Mouse (Mus musculus) adrenal gland, postnatal 25 days (tissue): Measurements from ENCODE around the gene Gja5. TPM values are rescaled to one million over a fixed set of nuclear protein-coding genes. Genes with fewer than 3 reads are reported as not detected.

Experiments
- DNase-seq: peaks from one replicate; pipeline ENCODE4 v3.0.0; 2021; ENCODE audit warnings: mixed read lengths
- total RNA-seq: library from RNA; stranded (reverse); gene quantifications from 2 replicates; pipeline ENCODE4 v1.2.3, GENCODE M21; 2021

Gene Gja5
- total RNA-seq, 1 experiment from 2014 or later: 1.2 TPM

DNA sequence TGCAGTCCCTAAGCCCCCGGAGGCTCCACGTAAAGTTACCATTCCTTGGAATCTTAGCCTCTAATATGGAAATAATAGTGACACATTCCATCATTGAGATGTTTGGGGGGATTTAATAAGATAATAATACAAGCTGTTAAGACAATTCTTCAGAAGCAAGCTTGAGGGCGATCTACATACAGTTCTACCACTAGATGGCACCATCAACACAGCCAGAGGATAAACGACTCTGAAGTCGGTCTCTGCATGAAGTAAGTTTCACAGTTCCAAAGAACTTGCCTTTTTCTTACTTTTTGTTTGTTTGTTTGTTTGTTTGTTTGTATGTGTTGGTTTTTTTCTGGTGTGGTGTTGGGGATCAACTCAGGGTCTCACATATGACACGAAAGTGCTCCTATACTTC is 31.7 kb downstream of the Gja5 start:
- no peak for DNase-seq

DNA sequence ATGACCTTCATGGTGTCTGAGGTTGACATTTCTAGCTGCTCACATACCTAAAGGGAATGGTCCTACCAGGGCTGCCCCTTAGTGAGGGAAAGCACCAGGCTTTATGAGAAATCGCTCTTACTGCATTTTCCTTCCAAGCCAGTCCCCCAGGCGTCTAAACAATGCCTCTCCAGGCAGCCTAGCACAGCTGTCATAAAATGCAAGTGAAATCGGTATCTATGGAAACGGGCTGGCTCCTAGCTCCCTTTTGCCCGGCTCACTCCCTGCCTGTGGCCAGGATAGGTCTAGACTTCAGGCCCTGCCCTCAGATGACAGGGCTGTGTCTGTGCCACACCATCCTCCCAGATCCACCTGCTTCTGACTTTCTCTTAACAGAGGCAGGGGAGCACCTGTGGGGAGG is 33.1 kb downstream of the Gja5 start:
- DNase-seq: no peak

- DNase-seq: peak; percentile 86
Observed at GRCm38 (mm10) chr3:96938738-96939137, 34.2 kb downstream of the Gja5 start.

GRCm38 (mm10) chr3:96942706-96943105 is 38.2 kb downstream of the Gja5 start:
- DNase-seq: no peak

- DNase-seq: no peak
Observed at GRCm38 (mm10) chr3:96953489-96954233, 49.2 kb downstream of the Gja5 start.

DNA sequence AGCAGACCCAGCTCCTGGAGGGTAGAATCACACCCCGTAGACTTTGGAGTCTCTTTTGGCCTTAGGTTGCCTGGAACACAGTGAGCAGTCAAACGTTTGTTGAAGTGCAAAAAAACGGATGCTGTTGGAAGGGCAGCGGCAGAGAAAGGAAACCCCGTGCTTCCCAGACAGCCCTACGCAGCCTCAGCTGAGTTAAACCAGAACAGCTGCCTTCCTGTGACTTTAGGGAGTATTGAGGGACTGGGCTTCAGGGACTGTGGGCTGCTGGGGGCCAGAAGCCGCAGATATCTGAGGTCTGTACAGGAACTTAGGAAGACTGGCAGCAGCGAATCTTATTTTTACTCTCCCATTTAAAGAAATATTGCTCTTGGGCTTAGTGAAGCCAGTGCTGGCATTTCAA is 56.1 kb downstream of the Gja5 start:
- DNase-seq: no peak

DNA sequence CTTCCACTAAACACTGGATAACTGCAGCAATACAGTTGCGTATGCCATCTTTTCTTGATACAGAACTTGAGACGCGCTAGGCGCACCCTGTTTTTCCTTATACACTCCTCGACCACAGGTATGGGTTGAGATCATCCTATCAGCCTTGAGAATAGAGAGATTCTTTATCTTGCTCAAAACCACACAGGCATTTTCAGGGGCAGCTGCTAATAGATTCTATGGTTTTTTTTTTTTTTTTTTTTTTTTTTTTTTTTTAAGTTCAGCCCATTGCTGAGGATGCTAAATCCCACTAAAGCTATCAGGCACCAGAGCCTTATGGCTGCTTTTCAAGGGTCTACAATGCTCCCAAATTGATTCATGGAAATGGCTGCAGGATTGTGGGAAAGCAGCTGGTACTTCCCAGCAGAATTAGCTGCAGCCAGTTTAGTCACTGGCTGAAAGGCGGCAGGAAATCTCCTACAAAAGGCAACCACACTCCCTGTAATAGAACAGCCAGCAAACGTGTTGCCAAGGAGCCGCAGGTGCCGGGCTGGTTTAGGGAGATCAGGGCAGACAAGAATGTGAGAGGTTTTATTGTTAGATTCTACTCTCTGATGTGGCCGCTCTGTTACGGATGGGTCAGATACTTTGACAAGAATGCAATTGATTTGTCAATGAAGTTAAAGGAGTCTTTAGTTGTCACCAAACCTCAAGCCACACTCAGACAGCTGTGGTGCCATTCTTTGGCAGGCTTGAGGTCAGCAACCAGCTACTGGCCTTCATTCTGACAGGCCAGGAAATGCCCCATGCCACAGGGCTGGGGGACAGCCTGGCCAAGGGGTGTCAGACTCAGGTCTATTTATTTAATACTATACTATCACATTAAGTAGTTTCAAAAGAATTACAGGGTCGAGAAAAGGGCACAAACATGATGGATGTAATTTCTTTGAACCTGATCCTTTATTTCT is 58.9 kb downstream of the Gja5 start:
- DNase-seq: no peak

DNA sequence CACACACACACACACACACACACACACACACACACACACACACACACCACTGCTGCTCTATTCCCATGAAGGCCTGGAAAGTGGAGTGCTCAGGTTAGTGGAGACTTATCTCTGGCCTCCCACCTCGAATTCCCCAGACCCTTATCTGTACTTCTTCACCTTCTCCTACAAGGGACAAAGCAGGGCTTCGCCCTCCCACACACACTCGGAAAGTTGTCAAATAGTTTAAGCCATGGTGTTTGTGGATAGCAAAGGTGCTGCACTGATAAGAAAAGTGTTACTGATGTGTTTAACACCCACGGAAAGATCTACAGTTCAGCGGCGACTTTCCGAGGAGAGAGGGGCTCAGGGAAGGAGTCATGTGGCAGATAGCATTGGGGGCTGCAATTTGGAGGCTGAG is 66.5 kb downstream of the Gja5 start:
- no peak for DNase-seq

DNA sequence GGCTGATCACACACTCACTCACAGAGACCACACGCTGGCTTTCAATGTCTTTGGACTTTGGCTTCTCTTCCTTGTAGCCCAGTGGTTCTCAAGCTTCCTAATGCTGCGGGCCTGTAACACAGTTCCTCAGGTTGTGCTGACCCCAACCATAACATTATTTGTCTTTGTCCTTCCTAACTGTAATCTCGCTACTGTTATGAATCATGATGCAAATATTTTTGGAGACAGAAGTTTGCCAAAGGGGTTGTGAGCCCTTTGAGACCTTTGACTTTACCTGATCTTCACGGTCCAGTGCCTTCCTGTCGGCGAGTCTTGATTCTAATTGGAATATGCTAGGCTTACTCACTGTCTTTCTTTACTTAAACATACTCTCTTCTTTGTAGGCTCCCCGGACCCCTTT is 70.0 kb downstream of the Gja5 start:
- no peak for DNase-seq

DNA sequence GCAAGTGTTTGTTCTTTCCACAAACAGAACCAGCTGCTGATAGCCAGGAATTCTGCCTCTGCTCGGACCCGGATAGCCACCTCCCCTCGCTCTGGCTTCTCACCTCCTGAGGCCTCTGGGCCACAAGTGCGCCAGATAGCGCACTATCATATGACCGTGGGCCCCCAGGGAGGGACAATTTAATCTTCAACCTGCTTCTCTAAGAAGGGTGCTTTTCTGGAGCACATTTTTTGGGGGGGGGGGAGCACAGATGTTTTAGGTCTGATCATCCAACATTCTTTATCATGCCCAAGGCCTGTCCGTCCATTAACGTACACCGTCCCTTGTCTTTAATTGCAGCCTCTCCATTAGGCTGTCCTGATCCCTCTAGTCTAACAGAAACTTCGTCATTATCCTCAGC is 71.1 kb downstream of the Gja5 start:
- no peak for DNase-seq

- DNase-seq: no peak
Observed at GRCm38 (mm10) chr3:96977507-96977906, 73.0 kb downstream of the Gja5 start.

DNA sequence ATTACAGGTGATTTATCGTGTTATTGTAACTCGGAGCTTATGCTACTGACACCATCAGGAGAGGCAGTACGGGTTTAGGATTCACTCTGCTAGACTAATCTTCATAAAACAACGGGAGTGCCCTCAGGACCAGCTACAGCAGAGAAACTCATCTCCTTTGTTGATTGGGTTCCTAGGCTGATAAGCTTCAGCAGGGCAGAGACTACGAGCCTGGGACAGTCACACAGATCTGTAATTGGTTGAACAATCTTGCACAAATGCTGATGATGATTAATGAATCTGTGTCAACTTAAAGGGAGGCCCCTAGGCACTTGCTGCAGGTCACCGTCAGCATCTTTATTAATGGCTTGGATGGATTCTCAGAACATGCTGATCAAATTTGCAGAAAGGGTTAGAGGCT is 74.0 kb downstream of the Gja5 start:
- DNase-seq: no peak

GRCm38 (mm10) chr3:96979020-96979419 is 74.5 kb downstream of the Gja5 start:
- no peak for DNase-seq

GRCm38 (mm10) chr3:96981833-96982232 is 77.3 kb downstream of the Gja5 start:
- no peak for DNase-seq

GRCm38 (mm10) chr3:96982666-96983065 is 78.2 kb downstream of the Gja5 start:
- DNase-seq: no peak

DNA sequence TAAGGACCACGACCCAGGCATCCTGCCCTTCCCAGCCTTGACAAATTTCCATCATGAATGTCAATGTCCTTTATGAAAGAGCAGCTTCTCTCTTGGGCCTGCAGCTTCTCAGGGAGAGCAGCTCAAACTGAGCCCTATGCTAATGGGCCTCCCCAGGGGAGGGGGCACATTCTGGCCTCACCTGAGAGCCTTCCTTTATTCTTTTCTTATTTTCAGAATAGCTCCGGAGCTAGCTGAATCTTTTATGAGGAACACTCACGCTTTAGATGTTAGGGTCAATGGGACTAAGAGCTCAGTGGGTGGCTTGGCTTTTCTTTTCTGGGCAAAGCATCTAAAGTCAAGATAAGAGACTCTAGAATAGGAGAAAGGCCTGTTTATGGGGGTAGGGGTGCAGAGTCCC is 88.0 kb downstream of the Gja5 start:
- no peak for DNase-seq

- DNase-seq: no peak
Observed at GRCm38 (mm10) chr3:96997770-96998169, 93.3 kb downstream of the Gja5 start.

- no peak for DNase-seq
Observed at GRCm38 (mm10) chr3:97003111-97003510, 98.6 kb downstream of the Gja5 start.

GRCm38 (mm10) chr3:97004509-97004908 is 100.0 kb downstream of the Gja5 start:
- DNase-seq: no peak

GRCm38 (mm10) chr3:97007010-97007448 is 102.5 kb downstream of the Gja5 start:
- no peak for DNase-seq

DNA sequence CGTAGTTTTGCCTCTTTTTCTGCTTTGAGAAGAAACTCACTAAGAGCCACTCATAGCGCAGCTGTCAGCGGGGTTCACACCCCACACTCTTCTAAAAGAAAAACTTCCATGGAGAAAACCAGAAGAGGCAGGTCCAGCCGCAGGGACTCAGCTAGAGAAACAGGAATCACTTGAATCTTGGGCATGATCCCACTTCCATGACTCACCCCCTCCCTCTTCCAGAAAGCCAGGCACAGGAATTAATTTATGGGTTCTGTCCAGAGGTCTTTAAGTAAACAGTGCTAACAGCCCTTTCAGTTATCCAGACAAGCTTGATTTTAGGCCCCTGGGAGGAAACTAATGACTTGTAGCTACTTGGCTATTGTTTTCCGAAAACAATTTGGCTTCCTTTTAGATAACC is 120.7 kb downstream of the Gja5 start:
- peak; percentile 28 for DNase-seq

GRCm38 (mm10) chr3:97032053-97032496 is 127.6 kb downstream of the Gja5 start:
- peak; percentile 13 for DNase-seq

- no peak for DNase-seq
Observed at GRCm38 (mm10) chr3:97035558-97035957, 131.1 kb downstream of the Gja5 start.
